Mouse (Mus musculus): ENCODE measurements at regions not wholly inside any gene's neighbourhood (a gene's known extent, or its start where the extent isn't known, plus 50 kb on each side); places are given as distances from the start of the nearest gene placed in this dataset.

DNA sequence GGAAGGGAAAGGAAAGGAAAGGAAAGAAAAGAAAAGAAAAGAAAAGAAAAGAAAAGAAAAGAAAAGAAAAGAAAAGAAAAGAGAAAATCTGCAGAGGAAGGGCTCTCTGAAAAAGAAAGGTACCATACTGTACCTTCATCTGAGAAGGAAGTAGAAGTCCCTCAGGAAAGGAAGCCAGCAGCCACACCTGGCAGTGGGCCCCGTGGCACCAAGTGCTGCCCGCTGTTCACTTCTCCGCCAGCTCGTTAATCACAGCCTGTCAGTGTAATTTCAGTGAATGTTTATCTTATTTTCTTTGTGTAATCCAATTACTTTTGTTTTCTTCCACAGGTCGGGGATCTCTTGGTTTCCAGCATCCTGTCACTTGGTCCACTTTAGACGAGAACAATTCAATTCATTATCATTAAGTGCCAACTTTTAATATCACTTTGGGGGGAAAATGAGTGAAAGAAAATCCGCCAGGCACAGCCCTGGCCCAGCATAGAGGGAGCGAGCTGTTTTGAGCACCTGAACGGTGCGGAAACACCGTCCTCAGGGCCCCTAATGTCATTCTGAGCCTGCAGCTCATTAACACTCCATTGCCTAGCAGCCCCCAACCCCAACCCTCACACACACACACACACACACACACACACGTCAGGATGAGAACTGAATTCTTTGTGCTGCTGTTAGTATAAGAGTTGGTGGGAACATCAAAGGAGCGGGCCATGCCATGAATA lies 309.7 kb downstream of the Irx2 start:
- DNase-seq (ENCODE audit: low spot score) = no peak

DNA sequence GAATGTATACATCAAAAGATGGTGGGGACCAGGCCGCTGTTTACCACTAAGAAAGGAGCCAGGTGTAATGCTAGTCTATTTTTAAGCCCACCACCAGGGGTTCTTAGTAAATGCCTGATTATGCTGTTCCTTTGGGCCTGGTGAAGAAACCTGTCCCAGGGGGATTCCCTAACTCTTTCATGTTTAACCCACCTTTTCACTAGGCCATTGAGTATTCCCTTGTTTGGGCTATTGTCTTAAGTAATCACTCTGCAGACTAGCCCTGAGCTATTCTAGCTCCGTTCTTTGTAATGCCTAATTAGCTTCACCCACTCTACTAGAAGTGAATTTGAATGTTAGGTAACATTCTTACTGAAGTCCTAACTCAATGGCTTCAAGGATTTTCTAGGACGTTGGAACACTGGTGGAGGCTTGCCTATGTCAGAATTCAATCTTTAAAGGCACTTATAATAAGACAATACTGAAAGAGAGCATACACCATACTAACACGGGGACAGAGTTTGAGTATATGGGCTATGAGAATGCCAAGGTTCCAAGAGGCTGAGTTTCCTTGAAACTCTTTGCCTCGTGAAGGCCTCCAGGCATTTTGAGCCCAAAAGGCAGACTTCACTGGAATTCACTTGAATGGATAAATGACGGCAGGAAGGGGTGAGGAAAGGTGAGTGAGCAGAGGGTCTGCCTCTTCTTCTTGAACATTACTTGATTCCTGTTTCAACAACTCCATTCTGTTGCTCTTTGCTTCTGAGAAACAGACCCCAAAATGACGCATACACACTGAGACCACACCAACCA lies 312.7 kb upstream of the Irx4 start:
- no peak for DNase-seq (ENCODE audit: low spot score)

DNA sequence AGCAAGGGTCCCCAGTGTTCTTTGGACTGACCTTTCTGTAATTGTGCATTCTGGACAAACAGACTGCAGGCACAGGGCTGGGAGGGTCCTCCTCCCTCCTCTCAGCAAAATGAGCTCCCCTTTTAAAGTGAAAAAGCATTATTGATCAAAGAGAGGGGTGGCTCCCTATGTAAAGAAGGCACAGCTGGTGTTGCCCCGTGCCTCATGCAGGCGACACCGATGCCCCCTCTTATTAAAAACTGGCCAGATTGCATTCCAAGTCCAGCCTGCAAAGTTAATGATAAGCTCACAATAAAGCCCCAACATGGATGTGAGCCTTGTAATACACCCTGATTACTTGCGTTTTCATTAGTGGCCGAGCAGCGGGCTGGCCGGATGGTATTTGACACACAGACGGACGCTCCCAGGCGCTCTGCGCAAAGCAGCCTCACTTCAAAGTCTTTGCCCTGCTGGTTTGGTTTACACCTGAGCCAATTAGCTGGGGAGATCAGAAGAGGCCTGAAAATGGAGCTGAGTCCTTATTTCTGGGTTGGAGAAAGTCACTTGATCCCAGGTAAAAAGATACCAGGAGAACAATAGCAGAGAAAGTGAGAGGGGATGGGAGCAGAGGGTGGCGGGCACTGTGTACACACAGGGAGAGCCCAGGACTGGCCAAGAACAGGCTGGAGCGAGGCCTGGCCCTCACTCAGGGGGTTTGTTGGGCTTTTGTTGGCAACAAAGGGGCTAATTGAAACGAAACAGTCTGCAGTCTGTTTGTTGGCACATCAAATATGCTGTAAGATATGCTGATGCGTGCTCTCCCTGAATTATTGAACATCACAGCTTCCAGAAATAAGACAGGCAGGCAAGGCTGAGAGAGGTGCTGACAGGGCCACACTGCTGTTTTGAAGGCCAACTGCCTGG lies 301.4 kb upstream of the Irx4 start:
- DNase-seq (ENCODE audit: low spot score) = no peak

DNA sequence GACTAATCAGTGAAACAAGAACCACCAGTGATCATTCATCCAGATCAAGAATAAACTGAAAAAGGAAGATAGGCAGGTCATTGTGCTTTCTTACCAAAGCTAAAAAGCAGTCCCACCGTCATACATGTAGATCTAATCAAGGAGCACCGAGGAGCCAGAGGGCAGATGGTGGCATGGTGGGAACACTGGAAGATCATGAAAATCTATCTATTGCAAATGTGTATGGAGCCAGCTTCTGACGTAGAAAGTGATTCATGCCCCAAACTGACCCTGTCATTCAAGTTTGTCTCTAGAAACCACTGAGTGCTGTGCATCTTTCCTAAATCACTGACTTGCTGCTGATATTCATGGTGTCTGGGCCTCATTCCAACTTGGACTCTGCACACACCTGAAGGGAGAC lies 299.0 kb upstream of the Irx4 start:
- DNase-seq (ENCODE audit: low spot score) = no peak

DNA sequence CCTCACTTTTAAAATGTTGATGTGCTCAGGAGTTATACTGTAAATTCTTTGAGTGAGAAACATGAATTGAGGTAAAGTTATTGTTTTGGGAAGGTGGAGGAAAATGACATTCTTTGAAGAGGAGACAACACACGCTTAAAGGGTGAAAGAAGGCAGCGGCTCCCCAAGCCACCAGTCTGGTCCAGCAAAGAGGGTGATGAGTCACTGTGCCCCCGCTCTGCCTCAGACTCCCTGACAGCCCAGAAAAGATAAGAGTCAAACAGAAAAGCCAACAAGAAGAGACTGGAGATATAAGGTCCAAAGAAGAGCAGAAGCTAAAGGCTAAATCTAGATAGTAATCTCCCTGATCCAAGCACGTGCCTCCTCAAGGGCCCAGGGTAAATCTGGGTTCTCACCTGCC lies 288.1 kb upstream of the Irx4 start:
- no peak for DNase-seq (ENCODE audit: low spot score)

DNA sequence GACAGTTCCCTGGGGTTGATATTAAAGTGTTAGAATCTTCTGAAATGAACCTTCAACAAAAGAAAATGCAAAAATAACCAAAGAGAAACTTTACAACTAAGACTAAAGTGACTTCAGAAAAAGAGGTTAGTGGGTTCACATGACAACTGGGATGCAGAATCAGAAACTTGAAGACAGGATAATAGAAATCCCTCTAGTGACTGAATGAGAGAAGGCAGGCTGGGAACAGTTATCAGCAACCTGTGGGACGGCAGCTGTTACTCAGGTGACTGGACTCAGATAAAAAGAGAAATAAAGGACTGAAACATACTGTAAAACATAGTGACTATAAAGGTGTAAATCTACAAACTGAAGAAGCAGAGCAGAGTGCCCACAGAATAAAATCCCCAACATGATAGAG lies 287.4 kb upstream of the Irx4 start:
- DNase-seq (ENCODE audit: low spot score) = no peak

GRCm38 (mm10) chr13:72977213-72977612 lies 283.1 kb upstream of the Irx4 start:
- DNase-seq (ENCODE audit: low spot score) = peak; percentile 4

- DNase-seq (ENCODE audit: low spot score) = no peak
Observed at GRCm38 (mm10) chr13:72977971-72978370, 282.3 kb upstream of the Irx4 start.

GRCm38 (mm10) chr13:72978966-72979365 lies 281.3 kb upstream of the Irx4 start:
- DNase-seq (ENCODE audit: low spot score) = no peak

GRCm38 (mm10) chr13:72992589-72993409 lies 267.5 kb upstream of the Irx4 start:
- no peak for DNase-seq (ENCODE audit: low spot score)

- no peak for DNase-seq (ENCODE audit: low spot score)
Observed at GRCm38 (mm10) chr13:72993410-72993858, 266.8 kb upstream of the Irx4 start.

- DNase-seq (ENCODE audit: low spot score) = no peak
Observed at GRCm38 (mm10) chr13:72994538-72994937, 265.7 kb upstream of the Irx4 start.

GRCm38 (mm10) chr13:73008856-73009546 lies 251.3 kb upstream of the Irx4 start:
- no peak for DNase-seq (ENCODE audit: low spot score)

GRCm38 (mm10) chr13:73009547-73010475 lies 250.5 kb upstream of the Irx4 start:
- DNase-seq (ENCODE audit: low spot score) = no peak

DNA sequence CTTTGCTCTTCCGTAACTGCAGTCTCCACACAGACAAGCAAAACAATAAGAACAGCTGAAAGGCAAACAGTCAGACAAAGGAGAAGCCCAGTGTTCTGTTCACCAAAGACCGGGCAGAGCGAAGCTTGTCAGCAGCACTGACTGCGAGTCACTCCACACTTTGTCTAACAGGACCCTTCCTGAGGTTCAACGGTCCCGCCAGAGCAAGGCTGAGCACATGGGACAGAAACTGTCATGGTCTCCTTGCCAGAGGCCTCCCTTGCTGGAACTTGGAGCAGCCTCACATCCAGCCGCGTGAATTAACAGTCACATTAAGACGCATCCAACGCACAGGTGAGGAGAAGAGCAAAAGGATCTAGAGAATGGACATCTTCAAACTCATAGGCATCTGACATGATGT lies 241.1 kb upstream of the Irx4 start:
- DNase-seq (ENCODE audit: low spot score) = no peak

- no peak for DNase-seq (ENCODE audit: low spot score)
Observed at GRCm38 (mm10) chr13:73031217-73031616, 229.1 kb upstream of the Irx4 start.

- peak; percentile 8 for DNase-seq (ENCODE audit: low spot score)
Observed at GRCm38 (mm10) chr13:73033055-73033454, 227.2 kb upstream of the Irx4 start.

DNA sequence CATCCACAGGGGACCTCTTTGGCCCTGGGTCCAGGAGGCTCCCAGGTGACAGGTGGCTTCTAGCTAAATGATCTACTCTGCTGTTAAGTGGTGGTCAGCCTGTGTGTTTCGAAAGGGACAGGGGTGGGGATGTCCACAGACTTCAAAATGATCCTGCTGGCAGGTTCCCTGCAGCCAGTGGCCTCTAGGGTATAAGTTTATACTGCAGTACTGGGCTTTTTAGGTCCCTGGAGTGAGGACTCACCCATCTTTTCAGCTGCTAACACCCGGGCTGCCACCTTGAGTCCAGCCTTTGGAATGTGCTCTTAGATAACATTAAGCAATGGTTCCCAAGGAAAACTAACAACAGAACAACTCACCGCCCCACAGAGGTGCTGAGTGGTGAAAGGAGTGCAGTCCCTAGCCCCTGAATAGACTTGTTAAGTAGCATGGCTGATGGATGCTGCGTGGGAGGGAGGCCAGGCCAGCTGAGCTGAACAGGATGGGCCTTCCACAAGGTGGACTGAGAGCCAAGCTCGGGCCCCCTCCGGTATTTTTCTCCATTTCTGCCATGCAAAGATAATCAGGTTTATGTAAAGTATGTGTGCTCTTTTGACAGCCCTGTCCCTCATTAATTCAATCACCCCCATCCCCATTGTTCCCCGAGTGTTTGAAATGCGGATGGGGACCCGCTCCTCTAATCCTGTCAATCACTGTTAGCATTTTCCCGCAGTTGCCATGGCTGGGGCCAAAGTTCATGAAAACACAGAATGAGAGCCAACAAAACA lies 226.0 kb upstream of the Irx4 start:
- no peak for DNase-seq (ENCODE audit: low spot score)

DNA sequence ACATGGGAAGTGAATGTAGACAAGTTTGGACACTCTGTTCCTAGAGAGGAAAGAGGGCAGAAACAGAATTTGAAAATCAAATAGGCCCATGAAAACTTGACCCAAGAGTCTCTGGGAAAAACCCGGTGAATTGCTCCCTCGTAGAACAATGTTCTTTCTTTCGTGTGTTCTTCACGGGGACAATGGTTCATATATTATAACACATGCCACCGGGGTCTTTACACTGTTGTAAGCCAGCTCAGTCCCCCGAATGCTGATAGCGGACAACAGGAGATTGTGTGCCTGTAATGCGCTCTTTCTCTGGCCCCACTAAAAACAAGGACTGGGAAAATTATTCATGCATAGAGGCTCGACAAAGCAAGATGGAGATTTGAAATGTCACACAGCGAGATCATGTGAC lies 225.4 kb upstream of the Irx4 start:
- DNase-seq (ENCODE audit: low spot score) = no peak
